Mouse (Mus musculus) ES-E14 (cell line): ENCODE data around the gene 4930558K02Rik. TPM values are rescaled to one million over a fixed set of nuclear protein-coding genes. Genes with fewer than 3 reads are reported as not detected.

Source experiments
- DNase-seq: peaks from one replicate; pipeline ENCODE4 v3.0.0-alpha.2; 2013; ENCODE audit warnings: low read depth, low spot score
- H3K27ac ChIP-seq: 2 replicates; pipeline ENCODE4 v1.5.1; 2012; ENCODE audit warnings: low read depth, mild to moderate bottlenecking, low read length, moderate library complexity, mixed read lengths; ENCODE audit not compliant: poor library complexity, insufficient read depth, severe bottlenecking
- H3K36me3 ChIP-seq: 2 replicates; pipeline ENCODE4 v1.6.1; 2012; ENCODE audit warnings: mild to moderate bottlenecking, low read length, moderate library complexity, mixed read lengths; ENCODE audit not compliant: control insufficient read depth, poor library complexity, insufficient read depth, severe bottlenecking
- H3K4me1 ChIP-seq, 2 experiments: fragments of 150-350 bp in 1 of 2; sonication (generic) in 1 of 2; 2 replicates each; pipeline ENCODE4 v1.6.1; 2012; ENCODE audit warnings: low read length in 2 of 2, mild to moderate bottlenecking in 1 of 2, mixed read lengths in 1 of 2; ENCODE audit not compliant: control insufficient read depth in 2 of 2, insufficient read depth in 2 of 2, poor library complexity in 1 of 2
- H3K4me3 ChIP-seq, 2 experiments: fragments of 150-350 bp in 1 of 2; sonication (generic) in 1 of 2; 2 replicates each; pipeline ENCODE4 v1.5.1; 2012; ENCODE audit warnings: low read length in 2 of 2, low read depth in 1 of 2, mild to moderate bottlenecking in 1 of 2, mixed read lengths in 1 of 2; ENCODE audit not compliant: insufficient read depth in 1 of 2, poor library complexity in 1 of 2, severe bottlenecking in 1 of 2
- H3K9ac ChIP-seq: 2 replicates; pipeline ENCODE4 v1.6.1; 2012; ENCODE audit warnings: low read depth, mild to moderate bottlenecking, low read length, mixed read lengths; ENCODE audit not compliant: poor library complexity, insufficient read depth, severe bottlenecking
- H3K9me3 ChIP-seq: fragments of 150-350 bp; sonication (generic); 2 replicates; pipeline ENCODE4 v1.6.1; 2012; ENCODE audit warnings: low read depth, mild to moderate bottlenecking, low read length; ENCODE audit not compliant: control insufficient read depth, insufficient read depth
- CHD2 ChIP-seq: IDR thresholded peaks from 2 replicates; pipeline ENCODE4 v1.6.1; 2014; ENCODE audit warnings: mild to moderate bottlenecking, low read depth, low read length, inconsistent platforms
- HCFC1 ChIP-seq: IDR thresholded peaks from 2 replicates; pipeline ENCODE4 v1.6.1; 2012; ENCODE audit warnings: low read length, inconsistent platforms, borderline replicate concordance; ENCODE audit not compliant: insufficient read depth
- MAFK ChIP-seq: IDR thresholded peaks from 2 replicates; pipeline ENCODE4 v1.6.1; 2014; ENCODE audit warnings: mild to moderate bottlenecking, low read depth, low read length, inconsistent platforms; ENCODE audit not compliant: insufficient read depth
- ZC3H11A ChIP-seq: IDR thresholded peaks from 2 replicates; pipeline ENCODE4 v1.6.1; 2012; ENCODE audit warnings: low read depth, mild to moderate bottlenecking, inconsistent platforms, low read length, borderline replicate concordance
- ZNF384 ChIP-seq: IDR thresholded peaks from 2 replicates; pipeline ENCODE4 v1.6.1; 2012; ENCODE audit warnings: low read depth, low read length, inconsistent platforms
- in situ Hi-C, 2 experiments: fragments of 600-800 bp; cut with MboI; formaldehyde crosslinking; loops; one replicate each; pipeline ENCODE4 v1.15.1; 2025; ENCODE audit warnings: low sequenced_read_pairs in 2 of 2, inconsistent platforms in 1 of 2; ENCODE audit not compliant: unreplicated experiment in 2 of 2
- total RNA-seq: library from RNA; depleted of rRNA; stranded (reverse); fragments of 300-350 nt; gene quantifications from 2 replicates; pipeline ENCODE4 v1.2.3, GENCODE M21; 2012

The 4930558K02Rik gene
- total RNA-seq, 1 experiment, result not detected

- Histone ChIP-seq H3K36me3 (no peaks in the 10 kb centered on the region), H3K4me3 (no peak overlapping the region), H3K4me1 (no peaks in the 10 kb centered on the region), H3K9me3 (no peaks in the 10 kb centered on the region), H3K9ac (no peak overlapping the region), H3K27ac (no peak overlapping the region)
- TF ChIP-seq MAFK (no peak), ZC3H11A (no peak), CHD2 (no peak)
- in situ Hi-C loops, result loop anchor here in 1 of 2 experiments (25.0 kb wide), 1 partner anchor 307 kb away; no protein-coding TSS in a partner anchor
- no peak for DNase-seq
Measured at GRCm38 (mm10) chr1:162004821-162005770, 25.7 kb upstream of the 4930558K02Rik start.

DNA sequence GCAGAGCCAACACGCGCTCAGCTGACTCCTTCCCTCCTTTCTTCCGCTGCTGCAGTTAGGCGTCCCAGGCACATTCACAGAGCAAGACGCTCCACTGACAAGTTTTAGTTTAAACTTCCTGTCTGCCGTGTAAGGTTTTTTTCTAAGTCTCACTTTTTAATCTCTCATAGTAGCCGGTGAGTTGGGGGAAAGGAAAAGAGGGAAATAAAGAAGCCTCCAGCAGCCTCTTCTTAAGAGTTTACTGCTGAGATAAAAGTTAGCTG is 25.0 kb upstream of the 4930558K02Rik start:
- H3K4me1 ChIP-seq, result no peaks in the 10 kb centered on the region
- no peak overlapping the region for H3K4me3 ChIP-seq
- H3K36me3 ChIP-seq, result no peaks in the 10 kb centered on the region
- H3K27ac ChIP-seq, result no peak overlapping the region
- no peaks in the 10 kb centered on the region for H3K9me3 ChIP-seq
- DNase-seq, result no peak
- H3K9ac ChIP-seq, result no peak overlapping the region
- TF ChIP-seq CHD2 (no peak), MAFK (no peak), ZC3H11A (no peak), HCFC1 (no peak), ZNF384 (no peak)
- in situ Hi-C loops, result loop anchor here in 1 of 2 experiments (25.0 kb wide), 1 partner anchor 308 kb away; no protein-coding TSS in a partner anchor

- TF ChIP-seq ZC3H11A (no peak), HCFC1 (no peak), ZNF384 (no peak), CHD2 (no peak), MAFK (no peak)
- DNase-seq, result no peak
- Histone ChIP-seq H3K4me1 (no peaks in the 10 kb centered on the region), H3K27ac (no peak overlapping the region), H3K36me3 (no peaks in the 10 kb centered on the region), H3K9me3 (no peaks in the 10 kb centered on the region), H3K9ac (no peak overlapping the region), H3K4me3 (no peak overlapping the region)
- in situ Hi-C loops, result loop anchor here in 1 of 2 experiments (25.0 kb wide), 1 partner anchor 308 kb away; no protein-coding TSS in a partner anchor
Measured at GRCm38 (mm10) chr1:162003729-162004517, 24.5 kb upstream of the 4930558K02Rik start.

GRCm38 (mm10) chr1:162001328-162001727 is 21.9 kb upstream of the 4930558K02Rik start:
- DNase-seq, result no peak
- Histone ChIP-seq H3K4me3 (no peak overlapping the region), H3K4me1 (no peaks in the 10 kb centered on the region), H3K36me3 (no peaks in the 10 kb centered on the region), H3K27ac (no peak overlapping the region), H3K9me3 (no peaks in the 10 kb centered on the region), H3K9ac (no peak overlapping the region)
- in situ Hi-C loops, result loop anchor here in 1 of 2 experiments (25.0 kb wide), 1 partner anchor 311 kb away; no protein-coding TSS in a partner anchor
- TF ChIP-seq MAFK (no peak), ZC3H11A (no peak), HCFC1 (no peak), CHD2 (no peak), ZNF384 (no peak)
